Mouse (Mus musculus) hindbrain, embryonic 12.5 days (tissue): ENCODE results near the gene Noct. TPM values are rescaled to one million over a fixed set of nuclear protein-coding genes. Genes with fewer than 3 reads are reported as not detected.
A peak's percentile ranks its signal among the peaks of the same experiment; 100 is the strongest.
"Not testable (repeated sequence)": the region's sequence is repeated elsewhere in the genome, so short reads cannot be mapped to it uniquely, and the experiment has no call there.

ENCODE experiments used
- ATAC-seq: fragments of 200-750 bp; cut with Nextera tagmentation; 2 replicates; pipeline ENCODE4 v1.8.0; 2017; ENCODE audit warnings: moderate TSS enrichment; ENCODE audit not compliant: low FRiP score
- H3K27ac ChIP-seq: fragments of 300-500 bp; sonication (generic); 2 replicates; pipeline ENCODE4 v1.5.1; 2016; ENCODE audit warnings: mild to moderate bottlenecking
- H3K27me3 ChIP-seq: fragments of 300-500 bp; sonication (generic); 2 replicates; pipeline ENCODE4 v1.6.1; 2016; ENCODE audit warnings: mild to moderate bottlenecking
- H3K36me3 ChIP-seq: fragments of 300-500 bp; sonication (generic); 2 replicates; pipeline ENCODE4 v1.6.1; 2016; ENCODE audit warnings: mild to moderate bottlenecking
- H3K4me1 ChIP-seq: fragments of 300-500 bp; sonication (generic); 2 replicates; pipeline ENCODE4 v1.6.1; 2016
- H3K4me2 ChIP-seq: fragments of 300-500 bp; sonication (generic); replicated peaks from 2 replicates; pipeline ENCODE4 v1.6.1; 2016; ENCODE audit warnings: mild to moderate bottlenecking
- H3K4me3 ChIP-seq: fragments of 300-500 bp; sonication (generic); 2 replicates; pipeline ENCODE4 v1.5.1; 2016; ENCODE audit warnings: mild to moderate bottlenecking
- H3K9ac ChIP-seq: fragments of 300-500 bp; sonication (generic); 2 replicates; pipeline ENCODE4 v1.6.1; 2016; ENCODE audit warnings: mild to moderate bottlenecking, moderate library complexity
- H3K9me3 ChIP-seq: fragments of 300-500 bp; sonication (generic); replicated peaks from 2 replicates; pipeline ENCODE4 v1.6.1; 2016; ENCODE audit warnings: mild to moderate bottlenecking
- WGBS: fragments of 180-500 bp; shearing (Covaris S2); methylation state at CpG from one replicate; pipeline ENCODE4 v1.1.7; 2016; 5-methylcytosine and 5-hydroxymethylcytosine counted together
- polyA plus RNA-seq: library from polyadenylated mRNA; unstranded; fragments of >200 nt; fragmentation: Nextera tagmentation; extraction: Ambion mirVana; gene quantifications from 2 replicates; pipeline ENCODE4 v1.2.1, GENCODE M21; 2016

Noct gene
- polyA plus RNA-seq: 18.5 and 19.3 TPM in 2 replicates

DNA sequence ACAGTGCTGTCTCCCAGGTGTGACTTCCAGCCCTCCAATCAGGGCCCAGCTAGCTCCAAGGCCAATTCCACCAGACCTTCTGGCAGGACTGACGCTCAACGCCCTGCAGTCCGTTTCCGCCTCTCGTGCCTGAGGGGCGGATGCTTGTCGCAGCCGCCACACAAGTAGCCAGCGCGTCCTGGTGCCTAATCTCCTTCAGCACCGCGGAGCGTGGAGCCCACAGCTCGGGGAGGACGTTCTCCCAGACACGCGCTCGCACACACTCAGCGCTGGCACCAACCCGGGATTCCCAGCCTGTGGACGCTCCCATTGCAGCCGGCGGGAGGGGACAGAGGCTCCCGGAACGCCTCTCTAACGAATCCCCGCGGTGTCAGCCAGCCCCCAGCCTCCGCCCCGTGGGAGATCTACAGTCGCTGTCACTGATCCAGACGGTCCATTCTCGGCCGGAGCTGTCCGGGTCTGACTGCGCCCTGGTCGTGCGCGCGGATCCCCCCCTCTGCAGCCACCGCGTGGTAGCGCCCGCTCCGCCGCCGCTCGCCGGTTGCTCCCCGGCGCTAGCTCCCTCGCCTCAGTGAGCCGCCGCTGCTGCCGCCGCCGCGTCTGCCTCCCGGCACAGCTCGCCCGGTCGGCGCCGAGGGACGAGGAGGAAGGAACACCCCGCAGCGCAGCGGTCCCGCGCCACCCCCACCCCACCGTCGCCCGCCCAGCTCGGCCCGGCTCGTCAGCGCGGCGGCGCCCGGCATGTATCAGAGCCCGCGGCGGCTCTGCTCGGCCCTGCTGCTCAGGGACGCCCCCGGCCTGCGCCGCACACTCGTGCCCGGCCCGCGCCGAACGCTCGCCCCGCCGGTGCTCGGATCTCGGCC lies at the start of gene Noct:
Gene Noct, plus strand, starts transcription at position 85 of the 863 bp plus-strand sequence.
- peaks cover 24% of the 10 kb centered on the region for H3K4me1 ChIP-seq
- H3K27me3 ChIP-seq: no peaks in the 10 kb centered on the region
- H3K9ac ChIP-seq: peak within 1 kb of the TSS; percentile 94
- under 1% methylated on average over 81 of the region's 100 CpGs for WGBS
- H3K9me3 ChIP-seq: no peaks in the 10 kb centered on the region
- no peaks in the 10 kb centered on the region for H3K36me3 ChIP-seq
- H3K27ac ChIP-seq: peak within 1 kb of the TSS; percentile 98
- H3K4me2 ChIP-seq: peak within 1 kb of the TSS; percentile 72
- peak within 1 kb of the TSS; percentile 91 for H3K4me3 ChIP-seq
- ATAC-seq: peak; percentile 94

DNA sequence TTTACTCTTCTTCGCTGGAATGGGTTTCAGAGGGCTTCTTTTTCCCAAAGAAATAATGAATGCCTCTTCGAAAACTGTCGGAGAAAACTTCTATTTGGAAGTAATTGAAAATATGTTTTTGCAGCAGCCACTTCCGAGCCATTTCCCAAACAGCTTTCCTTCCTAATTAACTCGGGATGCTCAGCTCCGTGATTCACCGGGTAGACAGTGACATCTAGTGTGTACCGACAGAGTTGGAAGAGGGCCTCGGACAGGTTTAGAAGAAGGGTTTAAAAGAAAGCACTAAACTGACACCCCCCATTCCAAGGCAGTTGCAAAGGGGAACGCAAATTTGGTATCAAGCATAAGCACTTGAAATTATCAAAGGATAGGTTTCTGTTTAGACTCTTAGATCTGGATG lies 46.1 kb upstream of the Noct start:
- Histone ChIP-seq H3K36me3 (no peaks in the 10 kb centered on the region), H3K9me3 (no peaks in the 10 kb centered on the region), H3K27ac (no peak overlapping the region), H3K4me3 (no peak overlapping the region), H3K4me1 (no peaks in the 10 kb centered on the region), H3K9ac (no peak overlapping the region), H3K27me3 (no peaks in the 10 kb centered on the region), H3K4me2 (no peak overlapping the region)
- no peak for ATAC-seq
- WGBS: 43% methylated on average over 10 of the region's 10 CpGs

DNA sequence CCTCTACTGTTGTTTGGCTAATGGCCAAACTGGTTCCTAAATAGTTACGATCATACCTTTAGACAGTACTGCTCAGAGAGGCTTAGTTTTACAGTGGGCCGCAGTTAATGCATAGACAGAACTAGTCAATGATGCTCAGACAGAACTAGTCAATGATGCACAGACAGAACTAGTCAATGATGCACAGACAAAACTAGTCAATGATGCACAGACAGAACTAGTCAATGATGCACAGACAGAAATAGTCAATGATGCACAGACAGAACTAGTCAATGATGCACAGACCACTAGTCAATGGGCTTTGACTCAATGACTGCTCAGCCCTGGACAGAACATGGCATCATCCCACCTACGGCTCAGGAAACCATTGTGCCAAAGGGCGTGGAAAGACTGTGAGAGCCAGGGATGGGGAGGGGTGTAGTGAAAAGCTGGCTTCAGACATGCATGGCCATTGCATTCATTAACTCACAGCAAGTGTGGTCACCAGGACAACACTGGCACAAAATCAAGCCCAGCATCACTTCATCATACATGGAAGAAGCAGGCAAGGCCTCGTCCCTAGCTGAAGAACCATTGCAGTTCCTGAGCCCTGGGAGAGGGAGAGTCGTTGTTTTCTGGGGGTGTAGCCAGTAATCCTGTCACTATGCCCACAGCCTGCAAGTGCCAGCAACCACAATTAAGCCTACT lies 44.6 kb upstream of the Noct start:
- H3K4me2 ChIP-seq: no peak overlapping the region
- WGBS: 83% methylated on average over 6 of the region's 6 CpGs
- no peaks in the 10 kb centered on the region for H3K36me3 ChIP-seq

DNA sequence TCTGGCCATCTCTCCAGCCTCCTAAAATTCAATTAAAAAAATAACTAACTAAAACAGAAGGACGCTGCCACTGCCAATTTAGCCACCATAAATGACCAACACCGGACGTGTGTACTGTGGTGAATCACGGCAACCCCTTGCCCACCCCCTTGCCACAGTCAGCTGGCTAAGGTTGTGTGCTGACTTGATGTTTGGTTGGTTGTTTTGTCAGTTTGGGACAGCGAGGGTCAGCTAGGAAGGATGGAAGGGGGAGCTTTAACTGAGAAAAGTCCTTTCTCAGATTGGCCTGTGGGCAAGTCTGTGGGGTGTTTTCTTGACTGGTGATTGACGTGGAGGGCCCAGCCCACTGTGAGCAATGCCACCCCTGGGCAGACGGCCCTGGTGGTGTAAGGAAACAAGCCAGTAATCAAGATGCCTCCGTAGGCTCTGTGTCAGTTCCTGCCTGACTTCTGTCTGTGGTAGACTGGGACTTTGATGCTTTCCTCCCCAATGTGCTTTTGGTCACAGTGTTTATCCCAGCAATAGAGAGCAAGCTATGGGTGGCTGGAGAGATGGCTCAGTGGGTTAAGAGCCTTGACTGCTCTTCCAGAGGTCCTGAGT lies 43.8 kb upstream of the Noct start:
- Histone ChIP-seq H3K9me3 (no peaks in the 10 kb centered on the region), H3K27me3 (no peaks in the 10 kb centered on the region), H3K4me3 (no peak overlapping the region), H3K4me1 (no peaks in the 10 kb centered on the region), H3K9ac (no peak overlapping the region), H3K36me3 (no peaks in the 10 kb centered on the region), H3K27ac (no peak overlapping the region), H3K4me2 (no peak overlapping the region)
- 87% methylated on average over 8 of the region's 8 CpGs for WGBS
- no peak for ATAC-seq

More for the DNA sequence above, 44.6 kb upstream of the Noct start:
- no peaks in the 10 kb centered on the region for H3K9me3 ChIP-seq
- H3K4me3 ChIP-seq: no peak overlapping the region
- no peaks in the 10 kb centered on the region for H3K27me3 ChIP-seq
- H3K27ac ChIP-seq: no peak overlapping the region
- ATAC-seq: no peak
- H3K4me1 ChIP-seq: no peaks in the 10 kb centered on the region
- no peak overlapping the region for H3K9ac ChIP-seq

DNA sequence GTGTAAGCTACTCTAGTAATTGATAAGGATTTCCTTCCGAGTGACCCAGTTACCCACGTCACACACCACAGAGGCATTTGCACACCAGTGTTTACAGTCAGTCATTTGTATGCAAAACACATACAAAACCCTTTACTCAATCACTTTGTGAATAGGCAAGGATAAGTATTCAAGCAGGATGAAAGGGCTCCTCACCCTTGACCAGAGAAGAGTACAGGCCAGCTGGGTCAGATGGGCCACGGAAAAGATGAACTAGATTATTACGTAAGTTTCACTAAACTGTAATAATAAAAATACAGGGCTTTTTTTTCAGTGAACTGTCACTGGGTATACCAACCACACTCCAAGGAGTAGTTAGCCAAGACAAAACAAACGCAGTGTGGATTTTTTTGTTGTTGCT lies 41.8 kb upstream of the Noct start:
- no peaks in the 10 kb centered on the region for H3K9me3 ChIP-seq
- no peaks in the 10 kb centered on the region for H3K27me3 ChIP-seq
- H3K36me3 ChIP-seq: no peaks in the 10 kb centered on the region
- H3K4me1 ChIP-seq: no peaks in the 10 kb centered on the region
- no peak for ATAC-seq
- H3K27ac ChIP-seq: no peak overlapping the region
- H3K4me2 ChIP-seq: no peak overlapping the region
- WGBS: 58% methylated on average over 5 of the region's 5 CpGs
- no peak overlapping the region for H3K4me3 ChIP-seq
- H3K9ac ChIP-seq: no peak overlapping the region

DNA sequence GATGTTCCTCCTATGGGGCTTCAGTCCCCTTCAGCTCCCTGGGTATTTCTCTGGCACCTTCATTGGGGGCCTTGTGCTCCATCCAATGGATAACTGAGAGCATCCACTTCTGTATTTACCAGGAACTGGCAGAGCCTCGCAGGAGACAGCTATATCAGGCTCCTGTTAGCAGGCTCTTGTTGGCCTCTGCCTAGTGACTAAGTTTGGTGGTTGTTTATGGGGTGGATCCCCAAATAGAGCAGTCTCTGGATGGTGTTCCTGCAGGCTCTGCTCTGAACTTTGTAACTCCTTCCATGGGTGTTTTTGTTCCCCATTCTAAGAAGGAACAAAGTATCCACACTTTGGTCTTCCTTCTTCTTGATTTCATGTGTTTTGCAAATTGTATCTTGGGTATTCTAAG lies 40.7 kb upstream of the Noct start:
- H3K27me3 ChIP-seq, H3K9me3 ChIP-seq, H3K9ac ChIP-seq, H3K4me3 ChIP-seq, H3K4me1 ChIP-seq, H3K27ac ChIP-seq, H3K4me2 ChIP-seq, ATAC-seq, H3K36me3 ChIP-seq: not testable (repeated sequence)
- WGBS: 89% methylated on average over 1 of the region's 1 CpGs

DNA sequence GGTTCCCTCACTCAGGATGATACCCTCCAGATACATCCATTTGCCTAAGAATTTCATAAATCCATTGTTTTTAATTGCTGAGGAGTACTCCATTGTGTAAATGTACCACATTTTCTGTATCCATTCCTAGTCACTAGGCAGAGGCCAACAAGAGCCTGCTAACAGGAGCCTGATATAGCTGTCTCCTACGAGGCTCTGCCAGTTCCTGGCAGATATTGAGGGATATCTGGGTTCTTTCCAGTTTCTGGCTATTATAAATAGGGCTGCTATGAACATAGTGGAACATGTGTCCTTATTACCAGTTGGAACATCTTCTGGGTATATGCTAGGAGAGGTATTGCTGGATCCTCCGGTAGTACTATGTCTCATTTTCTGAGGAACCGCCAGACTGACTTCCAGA lies 40.3 kb upstream of the Noct start:
- not testable (repeated sequence) for H3K4me1 ChIP-seq, H3K36me3 ChIP-seq, H3K27me3 ChIP-seq, H3K9ac ChIP-seq, H3K9me3 ChIP-seq, H3K27ac ChIP-seq, H3K4me3 ChIP-seq, H3K4me2 ChIP-seq, ATAC-seq
- 94% methylated on average over 3 of the region's 3 CpGs for WGBS

DNA sequence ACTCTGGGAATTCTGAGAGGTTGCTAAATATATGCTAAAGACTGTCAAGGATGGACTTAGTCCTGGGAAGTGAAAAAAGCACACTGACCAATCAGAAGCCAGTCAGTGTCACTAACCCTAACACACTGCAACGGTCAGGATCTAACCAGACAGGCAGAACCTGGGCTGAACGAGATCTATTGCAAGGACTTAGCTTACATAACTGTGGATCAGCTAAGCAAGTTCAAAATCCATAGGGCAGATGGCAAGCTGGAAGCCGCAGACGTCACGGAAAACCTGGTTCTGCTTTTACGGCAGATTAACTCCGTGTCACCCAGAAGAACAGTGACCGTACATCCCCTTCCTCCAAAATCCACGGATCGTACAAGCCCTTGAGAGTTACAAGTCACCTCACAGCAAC lies 39.5 kb upstream of the Noct start:
- no peak overlapping the region for H3K4me3 ChIP-seq
- no peak overlapping the region for H3K27ac ChIP-seq
- H3K27me3 ChIP-seq: no peaks in the 10 kb centered on the region
- H3K9me3 ChIP-seq: no peaks in the 10 kb centered on the region
- no peaks in the 10 kb centered on the region for H3K4me1 ChIP-seq
- ATAC-seq: no peak
- H3K9ac ChIP-seq: no peak overlapping the region
- H3K36me3 ChIP-seq: no peaks in the 10 kb centered on the region
- no peak overlapping the region for H3K4me2 ChIP-seq
- 82% methylated on average over 10 of the region's 10 CpGs for WGBS

DNA sequence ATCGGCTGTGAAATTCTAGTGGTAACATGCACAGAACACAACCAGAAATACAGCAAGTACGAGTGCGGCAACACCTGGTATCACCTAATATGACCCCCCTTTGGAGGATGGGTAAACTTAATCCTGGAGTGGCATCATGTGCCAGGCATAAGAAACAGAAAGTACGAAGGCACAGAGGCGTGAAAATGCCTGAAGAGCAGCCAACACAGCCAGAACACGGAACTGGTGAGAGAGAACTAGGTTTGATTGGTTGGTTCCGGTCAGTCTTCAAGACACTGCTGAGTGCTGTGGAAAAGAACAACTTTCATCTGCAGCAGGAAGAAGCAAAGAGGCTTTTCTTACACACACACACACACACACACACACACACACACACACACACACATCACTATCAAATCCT lies 38.8 kb upstream of the Noct start:
- H3K27ac ChIP-seq: no peak overlapping the region
- no peaks in the 10 kb centered on the region for H3K27me3 ChIP-seq
- H3K4me1 ChIP-seq: no peaks in the 10 kb centered on the region
- no peaks in the 10 kb centered on the region for H3K36me3 ChIP-seq
- no peak overlapping the region for H3K4me3 ChIP-seq
- H3K9me3 ChIP-seq: no peaks in the 10 kb centered on the region
- H3K9ac ChIP-seq: no peak overlapping the region
- 91% methylated on average over 7 of the region's 7 CpGs for WGBS
- no peak for ATAC-seq
- H3K4me2 ChIP-seq: no peak overlapping the region

DNA sequence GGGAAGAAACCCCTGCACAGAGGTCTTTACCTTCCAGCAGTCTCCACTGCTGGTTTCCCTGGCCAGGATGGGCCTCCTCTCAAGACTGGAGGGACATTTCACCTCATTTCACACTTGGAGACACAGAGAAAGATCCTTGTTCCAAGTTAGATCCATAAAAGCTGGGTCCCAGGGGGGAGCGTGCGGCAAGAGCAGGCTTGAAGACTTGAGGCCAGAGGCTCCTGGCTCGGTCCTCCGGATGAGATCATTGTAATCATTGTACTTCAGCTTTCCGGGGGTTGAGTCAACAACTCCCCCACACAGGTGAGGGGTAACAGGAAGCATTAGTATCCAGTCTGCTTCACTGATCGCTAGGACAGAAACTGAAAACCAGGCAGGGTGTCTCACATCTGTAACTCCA lies 30.2 kb upstream of the Noct start:
- Histone ChIP-seq H3K9ac (no peak overlapping the region), H3K4me3 (no peak overlapping the region)

DNA sequence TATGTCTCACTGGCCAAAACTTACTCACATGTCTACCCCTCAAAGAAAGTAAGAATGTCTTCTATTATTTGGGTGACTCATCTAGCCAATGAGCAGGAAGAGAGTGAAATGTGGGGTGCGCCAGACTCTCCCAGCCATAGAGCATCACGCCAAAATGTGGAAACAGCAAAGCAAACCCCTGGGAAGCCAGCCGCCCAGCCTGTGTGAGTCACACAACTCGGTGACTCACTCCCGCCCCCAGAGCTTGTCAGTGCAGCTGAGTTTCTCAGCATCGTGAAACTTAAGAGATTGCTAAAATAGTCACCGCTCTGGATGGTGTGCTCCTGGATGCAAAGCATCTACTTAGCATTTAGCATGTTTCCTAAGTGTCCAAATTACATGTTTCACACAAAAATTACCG lies 28.9 kb upstream of the Noct start:
- H3K9ac ChIP-seq: no peak overlapping the region
- H3K4me2 ChIP-seq: peak overlapping the region; percentile 28; the same call in 1 of the 2 replicates
- ATAC-seq: no peak
- no peak overlapping the region for H3K4me3 ChIP-seq
- H3K27me3 ChIP-seq: no peaks in the 10 kb centered on the region
- H3K36me3 ChIP-seq: no peaks in the 10 kb centered on the region
- 58% methylated on average over 8 of the region's 8 CpGs for WGBS
- H3K27ac ChIP-seq: no peak overlapping the region
- H3K9me3 ChIP-seq: no peaks in the 10 kb centered on the region
- H3K4me1 ChIP-seq: peaks cover 2% of the 10 kb centered on the region; the same call in 1 of the 2 replicates

More for the DNA sequence above, 30.2 kb upstream of the Noct start:
- no peaks in the 10 kb centered on the region for H3K9me3 ChIP-seq
- no peak overlapping the region for H3K4me2 ChIP-seq
- no peak overlapping the region for H3K27ac ChIP-seq
- peaks cover 2% of the 10 kb centered on the region; the same call in 1 of the 2 replicates for H3K4me1 ChIP-seq
- no peaks in the 10 kb centered on the region for H3K27me3 ChIP-seq
- ATAC-seq: no peak
- 80% methylated on average over 6 of the region's 6 CpGs for WGBS
- H3K36me3 ChIP-seq: no peaks in the 10 kb centered on the region

DNA sequence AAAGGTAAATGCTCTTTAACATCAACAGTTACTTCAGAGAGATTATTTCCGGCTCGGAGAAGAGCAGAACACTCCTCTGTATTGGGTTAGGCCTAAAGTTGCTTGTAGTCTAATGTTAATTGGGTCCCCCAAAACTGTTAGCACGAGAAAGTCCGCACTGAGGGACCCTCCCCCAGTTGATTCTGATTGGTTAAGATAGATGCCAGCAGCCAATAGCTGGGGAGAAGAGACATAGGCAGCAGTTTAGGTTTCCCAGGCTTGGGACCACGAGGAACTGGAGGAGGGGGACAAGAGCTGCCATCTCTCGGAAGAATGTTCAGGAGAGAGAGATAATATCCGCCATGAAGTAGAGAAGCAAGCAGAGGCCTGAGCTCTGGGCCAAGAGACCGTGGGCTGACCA lies 28.5 kb upstream of the Noct start:
- H3K4me2 ChIP-seq: peak overlapping the region; percentile 28; the same call in 1 of the 2 replicates
- H3K9me3 ChIP-seq: no peaks in the 10 kb centered on the region
- H3K27ac ChIP-seq: no peak overlapping the region
- H3K9ac ChIP-seq: no peak overlapping the region
- H3K36me3 ChIP-seq: no peaks in the 10 kb centered on the region
- no peaks in the 10 kb centered on the region for H3K27me3 ChIP-seq
- ATAC-seq: peak; percentile 26; the same call in 1 of the 2 replicates
- peaks cover 2% of the 10 kb centered on the region; the same call in 1 of the 2 replicates for H3K4me1 ChIP-seq
- H3K4me3 ChIP-seq: no peak overlapping the region
- WGBS: 33% methylated on average over 8 of the region's 8 CpGs
